Mouse (Mus musculus): ENCODE data around the gene Atp13a2.

Atp13a2 gene

GRCm38 (mm10) chr4:141048810-141049475 is 62.3 kb downstream of the Atp13a2 start:
- peaks cover 71% of the 10 kb centered on the region for H3K4me1 ChIP-seq (replicated peaks; ENCODE audit: low read depth, low read length)
- H3K9me3 ChIP-seq (ENCODE audit: low read length) = no peaks in the 10 kb centered on the region
- H3K27me3 ChIP-seq (ENCODE audit: insufficient read depth, low read length) = no peaks in the 10 kb centered on the region
- TF ChIP-seq POU5F1 (IDR thresholded peaks at IDR 0.05; ENCODE audit: borderline replicate concordance, low read length) (no peak), NANOG (IDR thresholded peaks at IDR 0.05; ENCODE audit: borderline replicate concordance, low read length) (no peak), CTCF (conservative IDR thresholded peaks at IDR 0.05; ENCODE audit: low read length) (no peak)
- no peak overlapping the region for H3K4me3 ChIP-seq (replicated peaks; ENCODE audit: low read length)
- peaks cover 56% of the 10 kb centered on the region for H3K36me3 ChIP-seq (ENCODE audit: insufficient read depth, low read length)

DNA sequence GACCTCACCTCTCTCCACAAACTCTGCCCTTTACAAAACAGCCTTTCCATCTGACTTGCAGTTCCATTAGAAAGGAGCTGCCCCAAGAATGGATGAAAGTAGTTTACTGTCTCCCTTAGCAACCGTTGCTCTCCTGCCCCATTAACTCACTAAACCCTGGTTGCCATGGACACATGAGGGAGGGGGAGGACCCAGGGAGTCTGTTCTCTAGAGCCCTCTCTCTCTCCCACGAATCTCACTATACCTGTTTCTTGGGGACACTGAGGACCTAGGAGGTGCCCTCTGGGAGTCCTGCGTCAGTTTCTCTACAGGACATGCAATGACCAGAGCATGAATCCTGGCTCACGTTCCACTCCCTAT is 62.8 kb downstream of the Atp13a2 start:
- TF ChIP-seq NANOG (IDR thresholded peaks at IDR 0.05; ENCODE audit: borderline replicate concordance, low read length) (no peak), CTCF (conservative IDR thresholded peaks at IDR 0.05; ENCODE audit: low read length) (no peak), POU5F1 (IDR thresholded peaks at IDR 0.05; ENCODE audit: borderline replicate concordance, low read length) (no peak)
- H3K9me3 ChIP-seq (ENCODE audit: low read length) = no peaks in the 10 kb centered on the region
- peaks cover 55% of the 10 kb centered on the region for H3K36me3 ChIP-seq (ENCODE audit: insufficient read depth, low read length)
- H3K4me3 ChIP-seq (replicated peaks; ENCODE audit: low read length) = no peak overlapping the region
- H3K4me1 ChIP-seq (replicated peaks; ENCODE audit: low read depth, low read length) = peaks cover 77% of the 10 kb centered on the region
- no peaks in the 10 kb centered on the region for H3K27me3 ChIP-seq (ENCODE audit: insufficient read depth, low read length)

GRCm38 (mm10) chr4:141052442-141052841 is 65.8 kb downstream of the Atp13a2 start:
- Histone ChIP-seq H3K27me3 (ENCODE audit: insufficient read depth, low read length) (no peaks in the 10 kb centered on the region), H3K4me3 (replicated peaks; ENCODE audit: low read length) (no peak overlapping the region), H3K9me3 (ENCODE audit: low read length) (no peaks in the 10 kb centered on the region), H3K4me1 (replicated peaks; ENCODE audit: low read depth, low read length) (peaks cover 80% of the 10 kb centered on the region), H3K36me3 (ENCODE audit: insufficient read depth, low read length) (peaks cover 38% of the 10 kb centered on the region)
- TF ChIP-seq CTCF (conservative IDR thresholded peaks at IDR 0.05; ENCODE audit: low read length) (no peak), POU5F1 (IDR thresholded peaks at IDR 0.05; ENCODE audit: borderline replicate concordance, low read length) (no peak), NANOG (IDR thresholded peaks at IDR 0.05; ENCODE audit: borderline replicate concordance, low read length) (no peak)

- peaks cover 33% of the 10 kb centered on the region for H3K36me3 ChIP-seq (ENCODE audit: insufficient read depth, low read length)
- peak overlapping the region; percentile 73 for H3K4me3 ChIP-seq (replicated peaks; ENCODE audit: low read length)
- no peaks in the 10 kb centered on the region for H3K9me3 ChIP-seq (ENCODE audit: low read length)
- H3K27me3 ChIP-seq (ENCODE audit: insufficient read depth, low read length) = no peaks in the 10 kb centered on the region
- H3K4me1 ChIP-seq (replicated peaks; ENCODE audit: low read depth, low read length) = peaks cover 77% of the 10 kb centered on the region
- TF ChIP-seq NANOG (IDR thresholded peaks at IDR 0.05; ENCODE audit: borderline replicate concordance, low read length) (no peak), CTCF (conservative IDR thresholded peaks at IDR 0.05; ENCODE audit: low read length) (no peak), POU5F1 (IDR thresholded peaks at IDR 0.05; ENCODE audit: borderline replicate concordance, low read length) (no peak)
These were observed 66.5 kb downstream of the Atp13a2 start for GRCm38 (mm10) chr4:141053138-141053537.

- Histone ChIP-seq H3K4me3 (replicated peaks; ENCODE audit: low read length) (peak overlapping the region; percentile 73), H3K9me3 (ENCODE audit: low read length) (no peaks in the 10 kb centered on the region), H3K36me3 (ENCODE audit: insufficient read depth, low read length) (peaks cover 28% of the 10 kb centered on the region), H3K4me1 (replicated peaks; ENCODE audit: low read depth, low read length) (peaks cover 79% of the 10 kb centered on the region), H3K27me3 (ENCODE audit: insufficient read depth, low read length) (no peaks in the 10 kb centered on the region)
- no peak for TF ChIP-seq POU5F1 (IDR thresholded peaks at IDR 0.05; ENCODE audit: borderline replicate concordance, low read length)
- no peak for TF ChIP-seq CTCF (conservative IDR thresholded peaks at IDR 0.05; ENCODE audit: low read length)
- TF ChIP-seq NANOG (IDR thresholded peaks at IDR 0.05; ENCODE audit: borderline replicate concordance, low read length) = no peak
These were observed 67.0 kb downstream of the Atp13a2 start for GRCm38 (mm10) chr4:141053568-141054161.

All from E14TG2a.4 (cell line).